Mouse (Mus musculus) adrenal gland, postnatal 14 days (tissue): ENCODE measurements around the gene Mylk4. TPM values are rescaled to one million over a fixed set of nuclear protein-coding genes. Genes with fewer than 3 reads are reported as not detected.

Source experiments
- DNase-seq: peaks from one replicate; pipeline ENCODE4 v3.0.0; 2021; ENCODE audit warnings: mixed read lengths
- total RNA-seq: library from RNA; stranded (reverse); gene quantifications from 2 replicates; pipeline ENCODE4 v1.2.3, GENCODE M21; 2021

Gene Mylk4
- total RNA-seq, 1 experiment from 2014 or later: 0.07 TPM

DNA sequence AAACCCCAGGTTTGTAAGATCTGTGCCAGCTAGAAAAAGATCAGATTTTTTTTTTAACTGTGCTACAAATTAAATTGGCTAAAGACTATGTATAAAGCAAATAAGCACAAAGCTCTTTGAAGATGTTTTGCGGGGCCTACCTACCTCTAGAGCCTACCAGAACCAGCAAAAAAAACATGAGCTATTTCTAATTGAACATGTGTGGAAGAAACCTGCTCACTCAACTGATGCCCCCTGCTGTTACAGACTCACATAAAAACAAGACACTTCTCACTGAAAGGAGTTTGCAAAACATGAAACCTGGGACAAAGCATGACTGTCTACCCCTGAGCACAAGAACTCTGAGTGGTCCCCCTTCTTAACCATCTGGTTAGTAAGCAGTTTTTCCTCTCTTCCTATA lies 13.3 kb upstream of the Mylk4 start:
- DNase-seq: no peak

DNA sequence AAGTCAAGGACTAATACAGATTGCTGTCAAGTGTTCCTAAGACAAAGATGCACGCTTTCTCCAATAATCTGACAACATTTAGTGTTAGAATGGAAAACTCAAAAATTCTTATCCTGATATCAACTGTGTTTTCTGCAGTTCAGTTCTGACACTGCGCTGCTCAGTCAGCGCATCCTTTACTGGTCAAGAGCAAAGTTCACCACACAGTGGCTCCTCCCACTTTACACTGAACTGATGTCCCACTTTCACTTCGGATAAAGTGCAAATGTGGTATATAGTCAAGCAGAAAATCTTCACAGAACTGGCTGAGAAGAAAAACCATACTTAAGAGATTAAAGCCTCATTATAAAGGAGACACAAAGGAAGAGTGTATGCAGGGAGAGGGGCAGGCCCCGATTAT lies 11.4 kb upstream of the Mylk4 start:
- DNase-seq: no peak

DNA sequence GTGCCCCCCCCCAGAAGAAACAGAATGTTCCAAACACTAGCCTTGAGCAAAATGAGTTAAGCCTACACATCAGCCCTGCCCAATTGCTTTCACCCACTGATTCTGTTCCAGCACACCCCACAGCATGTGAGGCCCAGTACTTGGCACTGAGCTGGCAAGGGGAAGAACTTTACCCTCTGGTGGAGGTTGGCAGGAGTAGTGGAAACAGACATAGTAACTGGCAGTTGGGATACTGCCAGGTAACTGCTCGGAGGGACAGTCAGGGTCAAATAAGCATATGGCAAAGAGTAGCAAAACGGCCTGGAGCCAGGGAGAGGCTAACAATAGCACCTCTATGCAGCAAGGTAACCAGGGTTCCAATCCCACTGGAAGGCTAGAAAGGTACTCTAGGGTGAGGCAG lies 10.9 kb upstream of the Mylk4 start:
- peak; percentile 28 for DNase-seq

DNA sequence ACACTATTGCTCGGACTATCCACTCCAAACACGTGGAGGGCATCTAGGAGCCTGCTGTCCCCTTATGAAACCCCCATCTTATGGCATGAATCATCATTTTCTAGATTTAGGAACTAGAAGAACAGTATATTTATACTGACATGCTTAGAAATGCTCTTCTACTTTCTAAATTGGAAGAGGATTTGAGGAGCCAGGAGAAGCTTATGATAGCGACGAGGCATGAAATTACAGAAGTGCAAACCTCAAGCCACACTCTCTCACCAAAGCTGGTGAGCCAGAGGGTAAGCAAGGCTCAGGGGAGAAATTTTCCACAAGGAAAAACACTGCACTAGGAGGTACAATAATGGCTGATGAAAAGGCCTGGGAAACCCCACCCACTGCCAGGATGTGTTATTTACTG lies 6.0 kb upstream of the Mylk4 start:
- DNase-seq: no peak

DNA sequence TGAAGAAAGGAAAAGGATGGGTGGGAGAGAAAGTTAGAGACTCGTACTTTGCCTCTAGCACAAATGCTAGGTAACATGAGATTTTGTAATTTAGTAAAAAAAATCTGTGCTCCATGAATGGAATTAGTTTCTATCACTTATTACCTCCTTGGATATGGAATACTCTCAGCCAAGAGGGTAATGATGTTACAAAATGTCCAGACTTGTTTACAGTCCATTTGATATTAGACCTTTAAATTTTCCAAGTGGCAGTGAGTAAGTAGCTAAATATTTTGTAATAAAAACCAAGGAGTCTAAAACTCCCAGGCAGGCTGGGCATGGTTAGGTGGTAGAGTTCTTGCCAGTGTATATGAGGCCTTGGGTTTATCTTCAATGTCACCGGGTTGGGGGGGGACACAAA lies 3.8 kb upstream of the Mylk4 start:
- no peak for DNase-seq

DNA sequence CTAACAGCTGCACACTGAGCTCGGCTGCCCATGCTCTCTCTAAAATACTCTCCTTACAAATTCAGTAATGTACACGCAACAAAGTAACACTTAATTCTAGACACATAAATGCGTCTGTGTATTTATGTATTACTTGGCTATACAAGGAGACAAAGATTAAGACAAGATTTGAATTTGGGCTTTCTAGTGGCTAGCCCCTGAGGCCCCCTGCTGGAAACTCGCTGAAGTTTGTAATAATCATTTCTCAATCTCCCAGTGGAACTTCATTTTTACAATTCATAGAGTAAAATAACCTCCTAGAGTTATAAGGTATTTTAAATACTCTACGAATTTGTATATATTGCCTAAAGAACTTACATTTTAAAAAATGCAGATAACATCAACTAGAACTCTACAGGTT lies 699 bp downstream of the Mylk4 start:
- no peak for DNase-seq

DNA sequence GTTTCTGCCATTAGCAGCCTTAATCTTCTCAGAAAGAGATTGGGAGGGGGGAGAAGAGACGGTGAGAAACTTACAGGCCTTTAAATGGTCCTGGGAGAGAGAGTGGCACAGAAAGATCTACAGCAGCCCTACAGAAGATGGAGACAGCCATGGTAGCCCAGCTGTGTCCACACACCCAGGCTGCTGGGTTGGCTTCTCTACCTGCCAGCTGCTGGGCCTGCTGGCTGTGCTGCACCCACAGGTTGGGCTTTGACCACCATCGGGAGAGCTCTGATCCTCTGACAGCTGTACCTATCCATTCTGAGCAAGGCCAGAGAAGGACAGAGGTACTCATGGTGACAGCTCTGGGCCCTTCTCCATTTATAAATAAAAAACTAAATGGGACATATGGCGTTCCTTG lies 4.9 kb downstream of the Mylk4 start:
- no peak for DNase-seq

DNA sequence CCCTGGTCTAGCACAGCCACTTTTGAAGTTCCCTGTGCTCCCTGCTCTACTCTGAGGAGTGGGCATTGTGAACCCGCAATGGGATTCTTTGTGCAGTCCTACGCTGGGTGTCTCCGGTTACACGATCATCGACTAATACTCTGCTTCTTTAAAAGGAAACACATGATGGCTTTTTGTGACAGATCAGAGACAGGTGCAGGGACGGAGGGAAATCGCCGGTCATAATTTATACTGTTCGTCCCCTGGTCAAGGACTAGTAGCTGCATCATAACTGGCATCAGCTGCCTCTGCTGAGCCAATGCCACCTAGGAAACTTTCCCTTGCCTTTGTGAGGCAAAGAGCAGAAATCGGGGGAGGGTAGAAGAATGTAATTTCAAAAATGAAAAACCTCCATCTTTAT lies 7.4 kb downstream of the Mylk4 start:
- DNase-seq: peak; percentile 34

DNA sequence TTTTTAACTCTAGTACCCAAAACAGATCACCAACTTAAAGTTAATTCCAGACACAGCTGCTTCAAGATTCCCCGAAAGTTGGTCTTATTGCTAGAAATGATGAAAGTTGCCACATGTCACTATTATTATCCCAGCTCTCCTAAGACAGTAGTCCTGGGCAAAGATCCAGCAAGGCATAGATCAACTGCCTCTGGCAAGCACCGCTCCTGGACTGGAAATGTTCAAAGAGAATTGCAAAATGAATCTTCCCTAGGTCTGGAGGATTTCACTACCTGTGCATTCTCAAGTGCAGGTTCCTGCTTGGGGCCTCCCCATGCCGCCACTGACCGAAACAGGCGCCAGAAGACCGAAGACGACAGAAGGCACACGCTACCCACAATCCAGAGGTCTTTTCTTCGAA lies 7.9 kb downstream of the Mylk4 start:
- peak; percentile 74 for DNase-seq

DNA sequence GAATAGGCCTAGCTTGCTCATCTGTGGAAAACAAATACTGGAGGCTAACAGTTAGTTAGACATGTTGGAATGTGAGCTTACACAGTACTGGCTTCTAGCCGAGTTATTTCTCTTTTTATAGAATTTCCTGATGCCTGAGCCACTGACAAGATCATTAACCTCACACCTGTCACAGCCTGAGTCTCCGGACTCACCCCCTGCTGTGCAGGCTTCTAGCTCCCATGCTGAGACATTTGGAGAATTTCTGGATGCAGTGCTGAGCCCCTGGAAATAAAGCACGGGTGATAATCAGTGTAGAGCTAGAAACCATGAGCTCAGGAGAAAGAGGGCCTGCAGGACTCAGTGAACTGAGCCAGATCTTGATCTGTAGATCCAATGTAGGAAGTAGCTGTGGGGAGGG lies 13.8 kb downstream of the Mylk4 start:
- DNase-seq: no peak

DNA sequence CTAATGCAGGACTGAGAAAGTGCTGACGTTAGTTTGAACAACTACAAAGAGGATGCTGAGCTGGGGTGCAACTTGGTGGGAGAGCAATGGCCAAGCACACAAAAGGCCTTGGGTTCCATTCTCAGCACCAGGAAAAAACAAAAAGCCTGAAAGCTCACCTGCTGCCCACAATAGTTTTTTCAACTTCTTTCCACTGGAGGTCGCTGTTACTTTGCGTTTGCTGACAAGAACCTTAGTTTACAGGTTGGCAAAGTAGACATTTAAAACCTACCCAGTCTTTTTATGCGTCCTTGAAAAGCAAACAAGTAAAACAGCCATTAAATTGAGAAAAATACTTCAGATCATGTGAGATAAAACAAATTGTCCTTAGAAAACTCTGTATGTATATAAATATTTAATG lies 15.7 kb downstream of the Mylk4 start:
- peak; percentile 62 for DNase-seq

DNA sequence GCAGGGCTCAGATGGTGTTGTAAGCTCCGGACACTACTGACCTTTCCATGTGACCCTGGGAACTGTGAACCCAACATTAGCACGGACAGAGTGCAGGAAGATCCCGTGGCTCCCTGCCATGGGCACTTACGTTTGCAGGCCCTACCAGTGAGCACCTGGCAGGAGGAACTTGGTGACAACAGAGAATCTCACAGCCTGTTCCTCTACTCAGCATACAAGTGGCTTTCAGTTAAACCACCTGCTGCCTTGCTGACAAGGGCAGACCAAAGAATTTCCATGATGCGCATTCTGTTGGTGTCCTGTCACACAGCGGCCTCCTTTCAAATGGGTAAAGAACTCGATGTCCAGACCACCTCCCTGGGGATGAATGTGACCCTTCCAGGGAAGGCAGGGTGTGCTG lies 19.3 kb downstream of the Mylk4 start:
- no peak for DNase-seq

DNA sequence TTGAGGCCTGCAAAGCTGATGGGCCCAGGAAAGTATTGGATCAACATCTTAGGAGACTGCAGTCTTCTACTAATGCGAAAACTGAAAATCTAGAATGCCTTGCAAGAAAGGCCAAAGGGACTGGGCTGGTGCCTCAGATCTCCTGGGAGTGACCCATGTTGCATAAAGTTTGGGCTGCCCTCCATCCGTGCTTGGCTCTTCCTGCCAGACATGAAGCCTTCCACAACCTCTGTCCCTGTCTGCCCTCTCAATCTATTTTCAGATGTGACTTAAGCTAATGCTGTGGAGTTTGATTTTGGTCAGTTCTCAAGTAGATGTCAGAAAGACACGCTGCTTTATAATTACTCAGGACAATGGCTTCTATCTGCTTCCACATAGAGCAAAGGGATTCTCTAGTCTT lies 20.6 kb downstream of the Mylk4 start:
- DNase-seq: peak; percentile 50

DNA sequence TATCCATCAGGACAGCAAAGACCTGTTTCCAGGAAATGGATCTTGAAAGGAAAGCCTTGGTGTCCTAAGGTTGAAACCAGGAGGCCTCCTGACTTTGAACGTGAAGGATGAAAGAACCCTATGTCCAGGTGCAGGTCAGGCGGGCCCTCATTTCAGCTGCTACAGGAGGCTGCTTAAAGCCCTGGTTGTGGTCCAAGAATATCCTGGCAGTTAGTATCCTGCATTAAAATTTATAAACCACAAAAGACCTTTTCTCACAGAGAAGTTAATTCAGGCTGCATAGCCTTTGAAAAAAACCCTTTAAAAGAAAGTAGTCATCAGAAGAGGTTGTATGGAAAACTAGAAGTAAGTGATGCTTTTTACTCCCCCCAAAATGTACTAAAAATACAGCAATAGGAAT lies 23.0 kb downstream of the Mylk4 start:
- no peak for DNase-seq

DNA sequence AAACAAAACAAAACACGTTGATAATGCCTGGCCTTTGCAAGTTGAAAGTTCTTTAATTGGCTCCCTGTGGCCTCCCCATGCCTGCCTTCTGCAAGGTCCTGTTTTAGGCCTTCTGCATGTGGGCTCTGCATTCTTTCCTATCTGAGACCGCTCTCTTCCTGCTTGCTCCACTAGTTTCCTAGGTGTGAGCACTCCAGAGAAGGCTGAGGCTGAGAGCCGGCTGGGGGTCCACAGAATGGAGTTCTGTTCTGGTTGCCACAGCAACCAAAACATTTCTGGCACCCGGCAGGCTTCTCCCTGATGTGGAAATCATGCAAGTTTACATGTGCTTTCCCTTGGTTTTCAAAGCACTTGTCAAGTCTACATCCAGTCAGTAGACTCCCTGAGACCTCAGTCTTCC lies 24.7 kb downstream of the Mylk4 start:
- no peak for DNase-seq

DNA sequence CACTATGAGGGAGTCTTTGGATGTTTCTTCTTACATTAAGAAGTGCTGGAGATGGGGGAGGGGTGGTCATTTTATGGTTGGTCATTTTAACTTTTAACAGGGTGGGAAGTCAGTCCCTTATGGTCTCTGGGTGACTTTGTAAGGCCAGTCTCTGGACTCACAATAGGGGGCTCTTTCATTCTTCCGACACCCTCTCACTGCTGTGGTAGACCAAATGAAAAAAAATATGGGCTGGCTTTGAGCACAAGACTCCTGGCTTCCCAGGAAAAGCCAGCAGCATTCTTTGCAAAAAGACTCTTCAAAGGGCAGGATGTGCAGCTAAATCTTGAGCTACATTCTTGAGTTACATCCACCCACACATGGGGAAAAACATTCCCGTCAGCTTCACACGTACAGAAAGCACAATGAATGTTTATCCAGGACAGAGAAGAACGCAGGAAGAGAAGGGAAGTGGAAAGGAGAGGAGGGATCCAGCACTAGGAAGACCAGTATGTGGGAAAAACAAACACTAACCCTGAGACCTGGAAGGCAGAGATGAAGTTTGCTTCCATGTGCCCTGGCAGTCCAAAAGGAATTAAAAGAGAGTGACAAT lies 31.6 kb downstream of the Mylk4 start:
- no peak for DNase-seq

DNA sequence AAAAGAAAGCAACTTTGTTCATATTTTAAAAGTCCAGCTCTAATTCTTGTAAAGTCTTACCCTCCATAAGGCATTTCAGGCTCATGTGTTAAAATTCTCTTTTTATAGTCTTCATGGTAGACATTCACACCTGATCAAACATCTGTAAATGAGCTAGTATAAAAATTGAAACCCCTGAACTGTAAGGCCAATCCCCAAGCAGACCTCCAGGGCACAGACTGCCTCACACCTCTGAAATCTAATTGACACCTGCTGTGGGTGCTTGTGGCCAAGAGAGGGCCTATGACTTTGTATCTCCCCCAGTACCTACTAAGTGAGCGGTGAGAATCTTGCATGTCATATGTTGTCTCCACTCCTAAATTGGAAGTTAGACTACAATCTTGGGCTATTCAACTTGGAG lies 33.2 kb downstream of the Mylk4 start:
- no peak for DNase-seq

DNA sequence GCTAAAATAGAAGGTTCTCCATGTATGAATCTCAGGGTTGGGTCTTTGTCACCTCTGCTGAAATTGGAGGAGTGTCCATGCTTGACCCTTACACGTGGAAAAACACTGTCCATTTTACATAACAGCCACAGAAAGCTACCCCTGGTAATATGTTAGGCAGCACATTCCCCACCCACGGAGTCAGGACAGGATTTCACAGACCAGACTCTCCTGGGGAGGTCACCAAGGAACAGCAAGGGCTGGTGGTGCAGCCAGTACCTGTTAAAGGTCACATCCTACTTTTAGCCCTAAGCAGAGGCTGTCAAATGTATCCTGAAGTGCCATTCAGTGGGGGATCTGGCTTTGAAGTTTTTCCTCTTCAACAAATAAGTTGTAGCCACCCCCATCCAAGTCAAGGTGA lies 35.3 kb downstream of the Mylk4 start:
- no peak for DNase-seq

DNA sequence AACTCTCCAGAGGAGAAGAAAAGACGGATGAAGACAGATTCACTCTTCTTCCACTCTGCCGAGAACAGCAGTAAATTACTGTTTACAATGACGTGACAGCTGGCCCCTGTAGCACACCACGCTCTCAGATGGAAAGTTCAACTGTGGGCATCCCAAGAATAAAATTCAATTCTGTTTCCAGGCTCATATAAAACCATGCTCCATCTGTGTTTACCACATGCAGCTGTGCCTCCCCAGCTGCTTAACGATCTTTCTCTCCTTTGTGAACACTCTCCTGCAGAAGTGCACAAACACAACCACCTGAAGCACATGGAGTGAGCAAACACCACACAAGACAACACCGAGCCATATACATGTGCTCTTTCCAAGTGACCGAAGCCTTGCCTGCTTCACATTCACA lies 42.6 kb downstream of the Mylk4 start:
- no peak for DNase-seq

DNA sequence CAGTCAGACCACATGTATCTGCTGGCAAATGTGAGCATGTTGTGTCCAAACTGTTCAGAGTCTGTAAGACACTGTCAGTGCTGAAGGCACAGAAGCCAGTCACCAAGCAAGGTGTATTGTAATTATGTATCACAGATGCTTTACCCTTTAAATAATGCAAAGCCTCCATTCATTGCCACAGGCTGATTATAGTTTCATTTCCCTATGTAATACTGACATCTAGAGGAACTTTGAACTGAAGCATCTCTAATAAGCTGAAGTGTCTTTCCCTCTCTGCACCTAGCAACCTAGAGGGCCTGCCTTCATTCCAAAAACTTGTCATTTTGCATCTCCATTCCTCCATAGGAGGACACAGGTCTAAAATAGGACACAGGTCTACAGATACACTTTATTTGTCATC lies 52.5 kb downstream of the Mylk4 start:
- DNase-seq: no peak

DNA sequence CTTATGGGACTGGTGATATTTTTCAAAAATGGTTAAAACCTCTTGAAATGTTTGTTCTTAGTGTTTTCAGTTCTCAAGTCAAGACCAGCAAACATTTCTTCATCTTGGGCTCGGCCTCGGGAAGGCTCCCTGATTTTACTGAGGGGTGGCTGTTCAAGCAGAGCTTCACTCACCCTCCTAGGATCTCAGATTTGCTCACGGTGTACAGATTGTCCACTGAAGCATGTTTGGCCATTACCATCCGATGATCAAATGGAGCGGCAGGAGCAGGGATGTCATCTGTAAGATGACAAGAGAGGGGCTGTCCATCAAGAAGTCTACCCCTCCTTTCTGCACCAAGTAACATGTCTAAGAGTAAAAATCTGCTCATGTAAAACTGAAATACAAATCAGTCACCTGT lies 59.1 kb downstream of the Mylk4 start:
- no peak for DNase-seq

DNA sequence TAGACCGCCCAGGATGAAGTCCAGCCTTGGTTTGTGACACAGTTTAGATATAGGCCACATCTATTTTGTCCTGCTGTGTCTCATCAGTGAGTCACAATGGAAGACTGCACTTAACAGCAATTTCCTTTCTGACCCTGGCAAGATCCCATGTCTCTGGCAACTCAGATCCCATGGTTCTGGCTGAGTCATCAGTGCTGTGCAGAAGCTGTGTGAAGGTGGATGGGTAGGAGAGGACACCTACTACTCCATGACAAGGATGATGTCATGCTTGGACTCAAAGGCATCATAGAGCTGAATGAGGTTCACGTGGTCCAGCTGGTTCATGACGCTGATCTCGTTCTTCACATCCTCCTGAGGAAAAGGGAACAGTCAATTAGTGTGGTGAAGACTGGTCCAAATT lies 62.0 kb downstream of the Mylk4 start:
- DNase-seq: peak; percentile 59

DNA sequence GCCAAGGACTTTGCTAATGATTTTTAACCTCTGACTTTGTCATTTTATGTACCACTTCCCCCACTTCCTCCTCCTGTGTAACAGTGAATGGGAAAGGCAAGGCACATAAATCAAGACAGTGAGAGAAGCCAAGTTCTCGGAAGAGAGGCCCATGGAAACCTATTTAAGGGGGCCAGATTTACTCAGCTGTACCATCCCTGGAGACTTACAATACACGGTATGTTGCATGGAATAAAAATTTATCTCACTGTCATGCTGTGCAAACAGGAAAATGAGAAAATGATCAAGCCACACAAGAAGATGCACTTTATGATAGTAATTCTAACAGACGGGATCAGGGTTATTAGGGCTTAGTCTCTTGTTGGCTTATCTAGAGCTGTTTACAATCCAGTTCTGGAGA lies 64.5 kb downstream of the Mylk4 start:
- no peak for DNase-seq

DNA sequence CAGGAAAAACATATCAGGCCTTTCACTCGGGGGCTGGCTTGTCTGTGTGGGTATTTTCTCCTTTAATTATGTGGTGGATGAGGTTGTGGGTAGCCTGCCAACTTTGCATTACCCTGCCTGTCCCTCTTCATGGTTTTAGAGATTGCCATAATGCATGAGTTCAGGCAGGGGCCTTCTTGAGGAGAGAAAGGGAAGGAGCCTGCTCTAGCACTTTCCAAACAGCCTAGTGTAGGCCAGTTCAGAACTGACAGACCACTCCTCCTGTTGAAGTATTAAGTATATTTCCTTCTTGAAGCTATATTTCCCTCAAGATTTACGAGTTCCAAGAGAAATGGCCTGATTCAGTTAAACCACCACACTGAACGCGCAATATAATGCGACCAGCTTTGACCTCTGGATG lies 66.0 kb downstream of the Mylk4 start:
- no peak for DNase-seq

DNA sequence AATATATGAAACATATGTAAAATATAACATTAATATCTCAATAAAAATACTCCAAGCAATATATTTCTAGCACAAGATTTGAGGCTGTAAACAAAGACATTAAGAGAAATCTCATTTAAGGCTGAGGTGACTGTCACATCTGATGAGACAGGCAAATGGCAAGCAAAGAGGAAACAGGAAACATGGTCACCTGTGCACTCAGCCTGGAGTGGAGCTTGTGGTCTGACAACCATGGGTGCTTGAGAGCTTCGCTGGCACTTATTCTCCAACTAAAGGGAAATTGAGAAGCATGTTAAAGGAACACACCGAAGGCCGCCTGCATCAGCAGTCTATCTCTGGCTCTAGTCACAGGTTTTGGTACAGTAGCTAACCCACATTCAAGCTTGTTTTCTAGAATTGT lies 71.2 kb downstream of the Mylk4 start:
- no peak for DNase-seq
